Mouse (Mus musculus): ENCODE results near the gene Flad1. TPM values are rescaled to one million over a fixed set of nuclear protein-coding genes. Genes with fewer than 3 reads are reported as not detected.

Flad1 gene
- total RNA-seq, 2 experiments from 2014 or later = 21.9 to 27.2 TPM

GRCm38 (mm10) chr3:89355512-89355902, 56.2 kb downstream of the Flad1 start:
- DNase-seq (ENCODE audit: low spot score in 2 of 2) = no peak

- peak; percentile 73 to 83 for DNase-seq (ENCODE audit: low spot score in 2 of 2)
These were observed 56.7 kb downstream of the Flad1 start for GRCm38 (mm10) chr3:89354816-89355511.

- DNase-seq (ENCODE audit: low spot score in 2 of 2) = no peak
These were observed 60.4 kb downstream of the Flad1 start for GRCm38 (mm10) chr3:89351271-89351670.

Other genes starting within 250 kb of the Flad1 start
- gene Clk2, start 247.1 kb downstream of the Flad1 start, total RNA-seq (2021) = 10 to 100 TPM; 31.1 to 39.0 TPM
- gene Scamp3, start 234.4 kb downstream of the Flad1 start, total RNA-seq (2021) = 10 to 100 TPM; 41.8 to 43.1 TPM
- 10 to 100 TPM; 19.2 to 22.1 TPM for gene Fam189b, start 228.7 kb downstream of the Flad1 start, total RNA-seq (2021)
- 10 to 100 TPM; 30.9 to 32.2 TPM for gene Gba, start 208.9 kb downstream of the Flad1 start, total RNA-seq (2021)
- 100 to 1,000 TPM; 142 to 158 TPM for gene Thbs3, start 196.7 kb downstream of the Flad1 start, total RNA-seq (2021)
- 10 to 100 TPM; 80.7 to 95.1 TPM for gene Mtx1, start 184.8 kb downstream of the Flad1 start, total RNA-seq (2021)
- 1 to 10 TPM in 1 of 2 experiments, under 1 TPM in 1; 0.57 to 1.5 TPM for gene Muc1, start 182.8 kb downstream of the Flad1 start, total RNA-seq (2021)
- 100 to 1,000 TPM in 1 of 2 experiments, 10 to 100 TPM in 1; 99.9 to 117 TPM for gene Krtcap2, start 165.9 kb downstream of the Flad1 start, total RNA-seq (2021)
- gene Trim46, start 165.6 kb downstream of the Flad1 start, total RNA-seq (2021) = under 1 TPM; 0.73 to 0.83 TPM
- gene Dpm3, start 152.5 kb downstream of the Flad1 start, total RNA-seq (2021) = 10 to 100 TPM; 61.2 to 62.8 TPM
- gene Slc50a1, start 141.3 kb downstream of the Flad1 start, total RNA-seq (2021) = 10 to 100 TPM; 31.7 to 37.7 TPM
- 10 to 100 TPM; 20.4 to 21.8 TPM for gene Efna1, start 130.7 kb downstream of the Flad1 start, total RNA-seq (2021)
- not detected for gene Efna3, start 88.9 kb downstream of the Flad1 start, total RNA-seq (2021)
- 1 to 10 TPM; 2.6 to 2.8 TPM for gene Efna4, start 73.8 kb downstream of the Flad1 start, total RNA-seq (2021)
- 10 to 100 TPM; 54.6 to 55.8 TPM for gene Adam15, start 61.9 kb downstream of the Flad1 start, total RNA-seq (2021)
- gene Dcst2, start 49.9 kb downstream of the Flad1 start, total RNA-seq (2021) = under 1 TPM; 0.12 to 0.16 TPM
- gene Dcst1, start 46.6 kb downstream of the Flad1 start, total RNA-seq (2021) = under 1 TPM; 0.27 to 0.34 TPM
- gene Zbtb7b, start 17.1 kb downstream of the Flad1 start, total RNA-seq (2021) = 10 to 100 TPM; 14.1 to 23.9 TPM
- under 1 TPM in 1 of 2 experiments, not detected in 1; 0.83 TPM for gene Lenep, start 9.1 kb downstream of the Flad1 start, total RNA-seq (2021)
- gene Cks1b, start 6.5 kb upstream of the Flad1 start, total RNA-seq (2021) = 10 to 100 TPM; 35.7 to 44.5 TPM
- gene Shc1, start 6.6 kb upstream of the Flad1 start, total RNA-seq (2021) = 10 to 100 TPM; 73.1 to 80.6 TPM
- gene Pygo2, start 18.3 kb upstream of the Flad1 start, total RNA-seq (2021) = 10 to 100 TPM; 31.9 to 35.0 TPM
- gene Pbxip1, start 24.8 kb upstream of the Flad1 start, total RNA-seq (2021) = 100 to 1,000 TPM; 193 to 208 TPM
- gene Pmvk, start 42.7 kb upstream of the Flad1 start, total RNA-seq (2021) = 10 to 100 TPM; 13.1 to 16.1 TPM
- 10 to 100 TPM; 13.6 to 16.5 TPM for gene Kcnn3, start 108.3 kb upstream of the Flad1 start, total RNA-seq (2021)

Measured in gastrocnemius, postnatal 4 days (tissue).